ENCODE assay signal across 8 mouse cellular contexts in the genomic region with DNA sequence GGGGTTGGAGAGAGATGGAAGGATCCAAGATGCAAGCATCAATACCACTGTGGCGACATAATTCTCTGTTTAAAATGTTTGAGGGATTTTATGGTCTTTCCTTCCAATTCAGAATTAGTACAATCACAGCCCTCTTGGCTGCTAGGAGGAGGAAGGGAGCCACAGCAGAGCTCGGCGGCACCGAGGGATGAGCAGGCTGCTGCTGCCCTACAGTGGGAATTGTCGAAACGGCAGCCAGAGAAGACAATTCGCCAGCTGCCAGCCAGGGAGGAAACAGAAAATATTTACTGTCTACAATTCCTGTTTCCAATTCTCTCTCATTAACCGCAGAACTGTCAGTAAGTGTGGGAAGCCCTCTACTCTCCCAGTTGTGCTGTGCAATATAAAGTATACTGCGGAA. TPM values are rescaled to one million over a fixed set of nuclear protein-coding genes. Genes with fewer than 3 reads are reported as not detected.
A peak's percentile ranks its signal among the peaks of the same experiment; 100 is the strongest.
DNase-seq lines count a peak whose midpoint lies in the region; ATAC-seq and TF ChIP-seq lines count a peak whose summit lies in the region.

No protein-coding gene starts in this region.

- no peaks in the 10 kb centered on the region for H3K27me3 ChIP-seq in ES-Bruce4 (ENCODE audit: control insufficient read depth, insufficient read depth, low read length, poor library complexity, severe bottlenecking)
- no peaks in the 10 kb centered on the region for H3K27me3 ChIP-seq in hindbrain, embryonic 16.5 days (replicated peaks; ENCODE audit: control insufficient read depth, insufficient read depth, low read length)
- H3K27me3 ChIP-seq in testis, adult 2 months (ENCODE audit: control insufficient read depth, insufficient read depth, low read length), result no peaks in the 10 kb centered on the region

- H3K4me1 ChIP-seq in ES-Bruce4 (ENCODE audit: control insufficient read depth, insufficient read depth, low read length), result no peaks in the 10 kb centered on the region
- H3K4me1 ChIP-seq in hindbrain, embryonic 16.5 days (ENCODE audit: control insufficient read depth, insufficient read depth, low read depth, low read length), result peaks cover 11% of the 10 kb centered on the region
- no peaks in the 10 kb centered on the region for H3K4me1 ChIP-seq in testis, adult 2 months (ENCODE audit: control insufficient read depth, insufficient read depth, low read length)

- peak; percentile 37 for DNase-seq in gastrocnemius, postnatal 14 days
- DNase-seq in gastrocnemius, adult 8-10 months (ENCODE audit: low spot score in 2 of 2), result no peak
- peak; percentile 33 to 47 for DNase-seq in cerebellum, postnatal 4 days (ENCODE audit: low spot score in 2 of 2)
- DNase-seq in mesoderm, embryonic 11.5 days (ENCODE audit: low read depth, low spot score), result peak; percentile 54
- DNase-seq in yolk sac, embryonic 10.5 days (ENCODE audit: low spot score), result no peak

- H3K27ac ChIP-seq in ES-Bruce4 (ENCODE audit: insufficient read depth, low read length), result no peak overlapping the region
- H3K27ac ChIP-seq in hindbrain, embryonic 16.5 days (ENCODE audit: low read depth, low read length), result peak overlapping the region; percentile 17; the same call in 1 of the 2 replicates
- H3K27ac ChIP-seq in testis, adult 2 months (ENCODE audit: control insufficient read depth, insufficient read depth, low read depth, low read length), result no peak overlapping the region

- TF ChIP-seq EP300 in ES-Bruce4 (IDR thresholded peaks at IDR 0.05; ENCODE audit: insufficient read depth, low read depth, low read length), result no peak

- ATAC-seq in hindbrain, embryonic 16.5 days, result peak; percentile 78

- no peak overlapping the region for H3K9ac ChIP-seq in ES-Bruce4 (ENCODE audit: low read depth, poor library complexity, severe bottlenecking)
- no peak overlapping the region for H3K9ac ChIP-seq in hindbrain, embryonic 16.5 days (ENCODE audit: low read depth, low read length)

- no peak overlapping the region for H3K4me3 ChIP-seq in ES-Bruce4 (ENCODE audit: low read depth, low read length)
- no peak overlapping the region for H3K4me3 ChIP-seq in hindbrain, embryonic 16.5 days (ENCODE audit: low read length)
- no peak overlapping the region for H3K4me3 ChIP-seq in testis, adult 2 months (ENCODE audit: control insufficient read depth, low read depth, low read length)

- WGBS in hindbrain, embryonic 16.5 days, result 28% methylated on average over 9 of the region's 9 CpGs

- H3K9me3 ChIP-seq in ES-Bruce4 (replicated peaks; ENCODE audit: control insufficient read depth, insufficient read depth, low read length, poor library complexity, severe bottlenecking), result no peaks in the 10 kb centered on the region
- H3K9me3 ChIP-seq in hindbrain, embryonic 16.5 days (ENCODE audit: control insufficient read depth, low read length), result no peaks in the 10 kb centered on the region

- no peak for TF ChIP-seq POLR2A in ES-Bruce4 (IDR thresholded peaks at IDR 0.05; ENCODE audit: insufficient read depth, low read length)
- no peak for TF ChIP-seq POLR2A in testis, adult 2 months (IDR thresholded peaks at IDR 0.05; ENCODE audit: control insufficient read depth, low read depth, low read length)

- no peaks in the 10 kb centered on the region for H3K36me3 ChIP-seq in ES-Bruce4 (ENCODE audit: control insufficient read depth, insufficient read depth, low read length, poor library complexity, severe bottlenecking)
- no peaks in the 10 kb centered on the region for H3K36me3 ChIP-seq in hindbrain, embryonic 16.5 days (ENCODE audit: control insufficient read depth, insufficient read depth, low read length)
- no peaks in the 10 kb centered on the region for H3K36me3 ChIP-seq in testis, adult 2 months (ENCODE audit: control insufficient read depth, insufficient read depth, low read length)

- H3K4me2 ChIP-seq in hindbrain, embryonic 16.5 days (ENCODE audit: low read length), result no peak overlapping the region

- intact Hi-C loops in gastrocnemius, postnatal 14 days (cut with DNase I; ENCODE audit: low total_unique reads), result loop anchor here (5.0 kb wide), 1 partner anchor 490 kb away; no protein-coding TSS in a partner anchor

- TF ChIP-seq CTCF in ES-Bruce4 (IDR thresholded peaks at IDR 0.05; ENCODE audit: low read depth, low read length), result peak; percentile 59
- peak; percentile 65; the same call in 1 of the 2 replicates for TF ChIP-seq CTCF in testis, adult 2 months (IDR thresholded peaks at IDR 0.05; ENCODE audit: control insufficient read depth, insufficient read depth, insufficient replicate concordance, low read depth, low read length)

RNA-seq across cellular contexts. Expression of a gene that starts 58.3 kb away (rescaled TPM):
- total RNA-seq in gastrocnemius, postnatal 14 days (2021), result not detected
- not detected for total RNA-seq in gastrocnemius, adult 8-10 months (2022)
- not detected in 2 replicates for polyA plus RNA-seq in ES-Bruce4 (2011; ENCODE audit: insufficient read depth, insufficient read length, low read depth, missing spikeins)
- polyA plus RNA-seq in hindbrain, embryonic 16.5 days (2015; fragmentation: Nextera tagmentation; extraction: Ambion mirVana), result 27.1 and 32.9 TPM in 2 replicates
- polyA plus RNA-seq in testis, adult 2 months (2012; rRNA removed), result 0.10 TPM in 1 of 2 replicates, not detected in the other

Comparison
In these comparisons a context has a peak if more than half of its experiments do, and no peak if none do; other contexts are left out.
1. DNase-seq: peak in gastrocnemius, postnatal 14 days (single experiment), cerebellum, postnatal 4 days (2 of 2) and mesoderm, embryonic 11.5 days (single experiment); none in gastrocnemius, adult 8-10 months (0 of 2) and yolk sac, embryonic 10.5 days (single experiment).
2. RNA of a gene that starts 58.3 kb away (polyA plus RNA-seq): 27.1 to 32.9 TPM in hindbrain, embryonic 16.5 days; 0.10 TPM in testis, adult 2 months and not detected in ES-Bruce4; every median in the first group is over 10 times any median in the second.